Mouse (Mus musculus) embryonic facial prominence, embryonic 10.5 days (tissue): ENCODE measurements around the gene Cst8. TPM values are rescaled to one million over a fixed set of nuclear protein-coding genes. Genes with fewer than 3 reads are reported as not detected.

Source experiments
- DNase-seq: peaks from one replicate; pipeline ENCODE4 v3.0.0-alpha.2; 2017; ENCODE audit warnings: low spot score
- H3K27ac ChIP-seq: fragments of 300-500 bp; sonication (generic); replicated peaks from 2 replicates; pipeline ENCODE4 v1.5.1; 2016; ENCODE audit warnings: mild to moderate bottlenecking
- H3K27me3 ChIP-seq: fragments of 300-500 bp; sonication (generic); replicated peaks from 2 replicates; pipeline ENCODE4 v1.6.1; 2016; ENCODE audit warnings: low read depth, mild to moderate bottlenecking; ENCODE audit not compliant: poor library complexity, severe bottlenecking
- H3K36me3 ChIP-seq: fragments of 300-500 bp; sonication (generic); replicated peaks from 2 replicates; pipeline ENCODE4 v1.6.1; 2016; ENCODE audit warnings: mild to moderate bottlenecking, moderate library complexity
- H3K4me1 ChIP-seq: fragments of 300-500 bp; sonication (generic); 2 replicates; pipeline ENCODE4 v1.6.1; 2016
- H3K4me3 ChIP-seq: fragments of 300-500 bp; sonication (generic); 2 replicates; pipeline ENCODE4 v1.5.1; 2016; ENCODE audit warnings: mild to moderate bottlenecking, moderate library complexity
- H3K9me3 ChIP-seq: fragments of 300-500 bp; sonication (generic); 2 replicates; pipeline ENCODE4 v1.6.1; 2016; ENCODE audit warnings: mild to moderate bottlenecking
- WGBS: fragments of 180-500 bp; shearing (Covaris S2); methylation state at CpG from one replicate; pipeline ENCODE4 v1.1.7; 2016; 5-methylcytosine and 5-hydroxymethylcytosine counted together
- polyA plus RNA-seq: library from polyadenylated mRNA; unstranded; fragments of >200 nt; fragmentation: Nextera tagmentation; extraction: Ambion mirVana; gene quantifications from 2 replicates; pipeline ENCODE4 v1.2.1, GENCODE M21; 2016

Cst8 gene
- polyA plus RNA-seq, 1 experiment from 2014 or later, result not detected

- no peaks in the 10 kb centered on the region for H3K27me3 ChIP-seq
- DNase-seq, result no peak
- H3K4me1 ChIP-seq, result no peaks in the 10 kb centered on the region
- no peaks in the 10 kb centered on the region for H3K36me3 ChIP-seq
- WGBS, result 84% methylated on average over 4 of the region's 4 CpGs
- H3K9me3 ChIP-seq, result no peaks in the 10 kb centered on the region
- H3K4me3 ChIP-seq, result no peak within 1 kb of the TSS
- H3K27ac ChIP-seq, result no peak within 1 kb of the TSS
Measured at GRCm38 (mm10) chr2:148834912-148835311, 36.3 kb downstream of the Cst8 start, which contains the start of gene Cst9. Gene Cst9, plus strand, starts transcription at chr2:148835147.

- H3K27me3 ChIP-seq, result no peaks in the 10 kb centered on the region
- WGBS, result 87% methylated on average over 5 of the region's 5 CpGs
- H3K36me3 ChIP-seq, result no peaks in the 10 kb centered on the region
- DNase-seq, result no peak
- H3K4me1 ChIP-seq, result no peaks in the 10 kb centered on the region
- H3K9me3 ChIP-seq, result no peaks in the 10 kb centered on the region
- no peak overlapping the region for H3K4me3 ChIP-seq
- H3K27ac ChIP-seq, result no peak overlapping the region
Measured at GRCm38 (mm10) chr2:148838075-148838777, 39.6 kb downstream of the Cst8 start.

GRCm38 (mm10) chr2:148839224-148839623 lies 40.6 kb downstream of the Cst8 start:
- DNase-seq, result no peak
- Histone ChIP-seq H3K27me3 (no peaks in the 10 kb centered on the region), H3K4me3 (no peak overlapping the region), H3K4me1 (no peaks in the 10 kb centered on the region), H3K9me3 (no peaks in the 10 kb centered on the region), H3K27ac (no peak overlapping the region), H3K36me3 (no peaks in the 10 kb centered on the region)
- 92% methylated on average over 2 of the region's 2 CpGs for WGBS

- Histone ChIP-seq H3K9me3 (no peaks in the 10 kb centered on the region), H3K27me3 (no peaks in the 10 kb centered on the region), H3K27ac (no peak overlapping the region), H3K4me1 (no peaks in the 10 kb centered on the region), H3K4me3 (no peak overlapping the region), H3K36me3 (no peaks in the 10 kb centered on the region)
- DNase-seq, result peak; percentile 61
- 45% methylated on average over 8 of the region's 8 CpGs for WGBS
Measured at GRCm38 (mm10) chr2:148851116-148851906, 52.7 kb downstream of the Cst8 start.

Other genes with a start within 250 kb of the Cst8 start
- 142 and 154 TPM in 2 replicates for gene Nxt1, start 126.2 kb upstream of the Cst8 start, polyA plus RNA-seq
- gene Gzf1, start 117.8 kb upstream of the Cst8 start, polyA plus RNA-seq, result 25.6 and 28.1 TPM in 2 replicates
- 5.7 and 6.0 TPM in 2 replicates for gene Napb, start 66.3 kb upstream of the Cst8 start, polyA plus RNA-seq
- gene Cstl1, start 48.4 kb upstream of the Cst8 start, polyA plus RNA-seq, result not detected in 2 replicates
- gene Cst11, start 27.3 kb upstream of the Cst8 start, polyA plus RNA-seq, result not detected in 2 replicates
- gene 8030411F24Rik, start 16.8 kb upstream of the Cst8 start, polyA plus RNA-seq, result not detected in 2 replicates
- gene Cst12, start 9.4 kb upstream of the Cst8 start, polyA plus RNA-seq, result not detected in 2 replicates
- not detected in 2 replicates for gene Cst13, start 21.3 kb downstream of the Cst8 start, polyA plus RNA-seq
- gene Cst9, start 36.4 kb downstream of the Cst8 start, polyA plus RNA-seq, result not detected in 2 replicates
- gene 9230104L09Rik, start 66.3 kb downstream of the Cst8 start, polyA plus RNA-seq, result not detected in 2 replicates
- 261 and 265 TPM in 2 replicates for gene Cst3, start 76.9 kb downstream of the Cst8 start, polyA plus RNA-seq
- not detected in 2 replicates for gene Gm1330, start 204.5 kb downstream of the Cst8 start, polyA plus RNA-seq
- not detected in 2 replicates for gene Gm10750, start 218.5 kb downstream of the Cst8 start, polyA plus RNA-seq